Mouse (Mus musculus): ENCODE measurements around the gene Exoc4.

Gene Exoc4

GRCm38 (mm10) chr6:33310486-33310885, 61.6 kb downstream of the Exoc4 start:
- no peak for DNase-seq

- no peak for DNase-seq
These were observed 74.0 kb downstream of the Exoc4 start for GRCm38 (mm10) chr6:33322849-33323248.

- no peak for DNase-seq
These were observed 74.5 kb downstream of the Exoc4 start for GRCm38 (mm10) chr6:33323386-33323785.

GRCm38 (mm10) chr6:33328326-33328725, 79.4 kb downstream of the Exoc4 start:
- no peak for DNase-seq

- no peak for DNase-seq
These were observed 98.3 kb downstream of the Exoc4 start for GRCm38 (mm10) chr6:33347088-33347775.

- DNase-seq: no peak
These were observed 112.7 kb downstream of the Exoc4 start for GRCm38 (mm10) chr6:33361613-33362012.

- no peak for DNase-seq
These were observed 131.6 kb downstream of the Exoc4 start for GRCm38 (mm10) chr6:33380517-33380916.

- DNase-seq: no peak
These were observed 133.3 kb downstream of the Exoc4 start for GRCm38 (mm10) chr6:33382176-33382575.

GRCm38 (mm10) chr6:33392020-33392419, 143.1 kb downstream of the Exoc4 start:
- DNase-seq: no peak

GRCm38 (mm10) chr6:33399491-33399890, 150.6 kb downstream of the Exoc4 start:
- DNase-seq: no peak

GRCm38 (mm10) chr6:33401161-33401560, 152.3 kb downstream of the Exoc4 start:
- DNase-seq: no peak

- DNase-seq: no peak
These were observed 156.8 kb downstream of the Exoc4 start for GRCm38 (mm10) chr6:33405562-33406275.

GRCm38 (mm10) chr6:33409586-33409985, 160.7 kb downstream of the Exoc4 start:
- no peak for DNase-seq

GRCm38 (mm10) chr6:33425007-33425406, 176.1 kb downstream of the Exoc4 start:
- DNase-seq: no peak

- no peak for DNase-seq
These were observed 182.4 kb downstream of the Exoc4 start for GRCm38 (mm10) chr6:33431207-33431787.

- DNase-seq: no peak
These were observed 191.6 kb downstream of the Exoc4 start for GRCm38 (mm10) chr6:33440508-33440907.

GRCm38 (mm10) chr6:33453810-33454209, 204.9 kb downstream of the Exoc4 start:
- no peak for DNase-seq

- no peak for DNase-seq
These were observed 205.5 kb downstream of the Exoc4 start for GRCm38 (mm10) chr6:33454354-33454753.

- DNase-seq: no peak
These were observed 206.4 kb downstream of the Exoc4 start for GRCm38 (mm10) chr6:33455238-33455637.

GRCm38 (mm10) chr6:33464862-33465261, 216.0 kb downstream of the Exoc4 start:
- no peak for DNase-seq

- no peak for DNase-seq
These were observed 216.5 kb downstream of the Exoc4 start for GRCm38 (mm10) chr6:33465392-33465791.

- DNase-seq: no peak
These were observed 217.4 kb downstream of the Exoc4 start for GRCm38 (mm10) chr6:33466168-33466839.

- no peak for DNase-seq
These were observed 219.6 kb downstream of the Exoc4 start for GRCm38 (mm10) chr6:33468480-33468879.

- DNase-seq: no peak
These were observed 227.2 kb downstream of the Exoc4 start for GRCm38 (mm10) chr6:33476134-33476533.
